Mouse (Mus musculus): ENCODE results near the gene Ppp6r2. TPM values are rescaled to one million over a fixed set of nuclear protein-coding genes. Genes with fewer than 3 reads are reported as not detected.

Gene Ppp6r2
- total RNA-seq (2023), result 10 to 100 TPM; 32.1 to 34.2 TPM

DNA sequence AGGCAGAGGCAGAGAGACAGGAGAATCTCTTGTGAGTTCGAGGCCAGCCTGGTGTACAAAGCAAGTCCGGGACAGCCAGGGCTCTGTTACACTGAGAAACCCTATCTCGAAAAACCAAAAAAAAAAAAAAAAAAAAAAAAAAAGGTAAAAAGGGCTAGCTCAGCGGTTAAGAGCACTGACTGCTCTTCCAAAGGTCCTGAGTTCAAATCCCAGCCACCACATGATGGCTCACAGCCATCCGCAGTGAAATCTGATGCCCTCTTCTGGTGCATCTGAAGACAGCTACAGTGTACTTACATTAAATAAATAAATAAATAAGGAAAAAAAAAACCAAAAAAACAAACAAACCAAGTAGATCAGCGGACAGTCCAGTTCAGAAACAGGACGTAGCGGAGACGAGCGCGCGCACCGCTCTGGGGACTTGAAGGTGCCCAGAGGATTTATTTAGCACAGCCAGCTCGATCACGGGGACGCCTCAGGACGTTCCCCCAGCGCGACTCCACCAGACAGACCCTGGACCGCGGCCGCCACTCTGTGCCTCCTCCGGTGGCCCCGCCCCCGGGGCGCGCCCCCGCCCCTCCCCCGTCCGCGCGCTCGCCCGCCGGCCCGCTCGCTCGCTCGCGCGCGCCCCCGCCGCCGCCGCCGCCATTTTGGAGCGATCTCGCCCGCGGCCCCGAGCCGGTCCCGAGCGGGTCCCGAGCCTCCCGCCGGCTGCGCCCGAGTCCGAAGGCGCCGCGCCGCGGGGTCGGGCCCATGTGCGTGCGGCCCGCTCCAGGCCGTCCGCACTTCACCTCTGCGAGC, at the start of gene Ppp6r2:
Ppp6r2 (plus strand) TSS at position 639 of the 801 bp plus-strand sequence.

DNA sequence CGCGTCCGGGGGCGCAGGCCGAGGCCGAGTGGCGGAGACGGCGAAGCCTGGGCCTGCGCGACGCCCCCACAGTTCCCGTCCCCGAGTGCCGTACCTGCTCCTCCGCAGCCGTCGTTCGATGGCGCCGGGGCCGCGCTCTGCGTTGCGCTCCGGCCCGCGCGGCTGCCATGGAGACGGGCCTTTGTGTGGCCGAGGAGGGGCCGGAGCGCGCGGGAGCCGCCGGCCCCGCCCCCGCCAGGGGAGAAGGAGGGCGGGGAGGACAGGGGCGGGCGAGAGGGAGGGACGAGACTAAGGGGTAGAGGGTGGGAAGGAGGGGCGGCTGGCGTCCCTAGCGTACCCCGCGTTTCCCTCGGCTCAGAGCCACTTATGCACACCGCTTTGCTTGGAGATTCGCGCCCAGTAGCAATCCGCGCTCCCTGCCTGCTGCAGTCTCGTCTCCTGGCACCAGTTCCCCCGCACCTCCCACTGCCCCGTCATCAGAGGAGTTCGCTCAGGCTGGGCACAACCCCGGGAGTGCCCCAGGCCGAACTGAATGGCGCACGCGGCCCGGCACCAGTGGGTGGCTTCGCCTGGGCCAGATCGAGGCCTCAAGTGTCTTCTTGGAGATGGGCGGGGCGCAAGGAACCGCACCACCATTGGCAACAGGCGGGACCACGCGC, 30.7 kb upstream of the Ppp6r2 start, which contains the start of gene Plxnb2:
Plxnb2 (minus strand) TSS at position 218 of the 659 bp plus-strand sequence.

GRCm38 (mm10) chr15:89196313-89196706, 15.0 kb upstream of the Ppp6r2 start, which contains the start of gene Dennd6b:
TSS of gene Dennd6b (minus strand) at chr15:89196496.

GRCm38 (mm10) chr15:89315190-89315731, 103.9 kb downstream of the Ppp6r2 start, which contains the start of gene Sbf1:
TSS of gene Sbf1 (minus strand) at chr15:89315311.

GRCm38 (mm10) chr15:89322670-89323522, 111.5 kb downstream of the Ppp6r2 start, which contains the start of gene Adm2:
TSS of gene Adm2 (plus strand) at chr15:89322720.

GRCm38 (mm10) chr15:89334271-89334670, 122.9 kb downstream of the Ppp6r2 start, which contains the start of gene Miox:
TSS of gene Miox (plus strand) at chr15:89334398.

Other genes starting within 250 kb of the Ppp6r2 start
- gene Mlc1, start 232.5 kb upstream of the Ppp6r2 start, total RNA-seq (2023), result not detected
- gene Mov10l1, start 228.6 kb upstream of the Ppp6r2 start, total RNA-seq (2023), result not detected
- gene Panx2, start 151.8 kb upstream of the Ppp6r2 start, total RNA-seq (2023), result under 1 TPM in 1 of 2 experiments, not detected in 1; 0.15 TPM
- 10 to 100 TPM; 48.1 to 49.6 TPM for gene Trabd, start 136.4 kb upstream of the Ppp6r2 start, total RNA-seq (2023)
- 10 to 100 TPM; 21.6 to 26.8 TPM for gene Selenoo, start 122.5 kb upstream of the Ppp6r2 start, total RNA-seq (2023)
- 10 to 100 TPM; 23.9 to 26.2 TPM for gene Tubgcp6, start 88.4 kb upstream of the Ppp6r2 start, total RNA-seq (2023)
- 10 to 100 TPM; 12.4 to 12.6 TPM for gene Hdac10, start 82.9 kb upstream of the Ppp6r2 start, total RNA-seq (2023)
- under 1 TPM; 0.18 to 0.29 TPM for gene Mapk12, start 70.8 kb upstream of the Ppp6r2 start, total RNA-seq (2023)
- under 1 TPM; 0.18 to 0.24 TPM for gene Mapk11, start 61.9 kb upstream of the Ppp6r2 start, total RNA-seq (2023)
- 10 to 100 TPM; 60.7 to 68.5 TPM for gene Plxnb2, start 30.8 kb upstream of the Ppp6r2 start, total RNA-seq (2023)
- 1 to 10 TPM; 1.8 to 2.3 TPM for gene Dennd6b, start 15.1 kb upstream of the Ppp6r2 start, total RNA-seq (2023)
- 100 to 1,000 TPM; 110 to 118 TPM for gene Sbf1, start 103.8 kb downstream of the Ppp6r2 start, total RNA-seq (2023)
- gene Adm2, start 111.2 kb downstream of the Ppp6r2 start, total RNA-seq (2023), result not detected
- gene Miox, start 122.8 kb downstream of the Ppp6r2 start, total RNA-seq (2023), result not detected
- 10 to 100 TPM; 38.9 to 51.4 TPM for gene Lmf2, start 144.1 kb downstream of the Ppp6r2 start, total RNA-seq (2023)
- 100 to 1,000 TPM in 1 of 2 experiments, 10 to 100 TPM in 1; 92.6 to 104 TPM for gene Ncaph2, start 144.2 kb downstream of the Ppp6r2 start, total RNA-seq (2023)
- 1 to 10 TPM; 5.1 to 5.4 TPM for gene Sco2, start 162.3 kb downstream of the Ppp6r2 start, total RNA-seq (2023)
- under 1 TPM; 0.22 to 0.24 TPM for gene Tymp, start 165.5 kb downstream of the Ppp6r2 start, total RNA-seq (2023)
- 1 to 10 TPM in 1 of 2 experiments, not detected in 1; 1.1 TPM for gene Odf3b, start 167.7 kb downstream of the Ppp6r2 start, total RNA-seq (2023)
- gene Klhdc7b, start 173.4 kb downstream of the Ppp6r2 start, total RNA-seq (2023), result not detected
- gene Syce3, start 198.9 kb downstream of the Ppp6r2 start, total RNA-seq (2023), result not detected
- gene Cpt1b, start 214.3 kb downstream of the Ppp6r2 start, total RNA-seq (2023), result 1 to 10 TPM; 4.3 to 5.4 TPM
- gene C730034F03Rik, start 218.0 kb downstream of the Ppp6r2 start, total RNA-seq (2023), result 10 to 100 TPM; 11.1 to 15.7 TPM
- gene Gm44502, start 218.1 kb downstream of the Ppp6r2 start, total RNA-seq (2023), result not detected
- 100 to 1,000 TPM; 101 to 122 TPM for gene Chkb, start 218.4 kb downstream of the Ppp6r2 start, total RNA-seq (2023)
- gene Mapk8ip2, start 242.4 kb downstream of the Ppp6r2 start, total RNA-seq (2023), result not detected

Data from neutrophil, adult 83 days (primary cell).